8 mouse cellular contexts compared by ENCODE assay signal in genomic region chr7:116036591-116037555, GRCm38 (mm10). TPM values are rescaled to one million over a fixed set of nuclear protein-coding genes. Genes with fewer than 3 reads are reported as not detected.
A peak's percentile ranks its signal among the peaks of the same experiment; 100 is the strongest.
DNase-seq lines count a peak whose midpoint lies in the region; ATAC-seq and TF ChIP-seq lines count a peak whose summit lies in the region.

No protein-coding gene starts in this region.

- DNase-seq in liver, adult 2 months (ENCODE audit: extremely low read depth, low read depth, low spot score), result peak; percentile 94
- DNase-seq in urinary bladder, postnatal 10 days (ENCODE audit: low spot score), result no peak
- DNase-seq in lung, postnatal 25 days (ENCODE audit: low spot score), result no peak

- WGBS in liver, adult 2 months, result 27% methylated on average over 18 of the region's 18 CpGs
- 15% methylated on average over 18 of the region's 18 CpGs for WGBS in liver, embryonic 12.5 days (ENCODE audit: insufficient replicate concordance)
- WGBS in forebrain, embryonic 13.5 days, result 30% methylated on average over 18 of the region's 18 CpGs
- WGBS in limb, embryonic 15.5 days, result 34% methylated on average over 18 of the region's 18 CpGs
- 48% methylated on average over 18 of the region's 18 CpGs for WGBS in stomach, embryonic 16.5 days

- H3K36me3 ChIP-seq in liver, adult 2 months (ENCODE audit: control insufficient read depth, insufficient read depth, low read length), result no peaks in the 10 kb centered on the region
- no peaks in the 10 kb centered on the region for H3K36me3 ChIP-seq in liver, embryonic 12.5 days
- H3K36me3 ChIP-seq in forebrain, embryonic 13.5 days (ENCODE audit: poor library complexity, severe bottlenecking), result no peaks in the 10 kb centered on the region
- no peaks in the 10 kb centered on the region for H3K36me3 ChIP-seq in limb, embryonic 15.5 days
- no peaks in the 10 kb centered on the region for H3K36me3 ChIP-seq in stomach, embryonic 16.5 days (ENCODE audit: control insufficient read depth, insufficient read depth, low read length)

- TF ChIP-seq POLR2A in liver, adult 2 months (IDR thresholded peaks at IDR 0.05; ENCODE audit: extremely low read depth, insufficient read depth, low read length), result no peak

- no peaks in the 10 kb centered on the region for H3K79me2 ChIP-seq in liver, adult 2 months (ENCODE audit: control insufficient read depth, insufficient read depth, low read length)

- peaks cover 8% of the 10 kb centered on the region for H3K4me1 ChIP-seq in liver, adult 2 months (ENCODE audit: control insufficient read depth, insufficient read depth, low read length)
- H3K4me1 ChIP-seq in liver, embryonic 12.5 days, result peaks cover 49% of the 10 kb centered on the region
- peaks cover 78% of the 10 kb centered on the region for H3K4me1 ChIP-seq in forebrain, embryonic 13.5 days
- peaks cover 35% of the 10 kb centered on the region for H3K4me1 ChIP-seq in limb, embryonic 15.5 days
- peaks cover 10% of the 10 kb centered on the region; the same call in 1 of the 2 replicates for H3K4me1 ChIP-seq in stomach, embryonic 16.5 days (ENCODE audit: control insufficient read depth, insufficient read depth, low read length)

- no peak overlapping the region for H3K4me3 ChIP-seq in liver, adult 2 months (ENCODE audit: insufficient read depth, low read depth, low read length)
- H3K4me3 ChIP-seq in liver, embryonic 12.5 days, result no peak overlapping the region
- peak overlapping the region; percentile 75 for H3K4me3 ChIP-seq in forebrain, embryonic 13.5 days
- H3K4me3 ChIP-seq in limb, embryonic 15.5 days, result peak overlapping the region; percentile 57
- no peak overlapping the region; the same call in 1 of the 2 replicates for H3K4me3 ChIP-seq in stomach, embryonic 16.5 days (replicated peaks; ENCODE audit: low read length)

- H3K9ac ChIP-seq in liver, adult 2 months (ENCODE audit: low read depth, low read length), result no peak overlapping the region
- H3K9ac ChIP-seq in liver, embryonic 12.5 days, result no peak overlapping the region
- H3K9ac ChIP-seq in forebrain, embryonic 13.5 days, result peak overlapping the region; percentile 57
- H3K9ac ChIP-seq in limb, embryonic 15.5 days, result no peak overlapping the region
- no peak overlapping the region for H3K9ac ChIP-seq in stomach, embryonic 16.5 days (ENCODE audit: low read length)

- H3K27me3 ChIP-seq in liver, adult 2 months (ENCODE audit: control insufficient read depth, insufficient read depth, low read length), result peaks cover 12% of the 10 kb centered on the region
- H3K27me3 ChIP-seq in liver, embryonic 12.5 days (replicated peaks), result peaks cover 90% of the 10 kb centered on the region
- H3K27me3 ChIP-seq in forebrain, embryonic 13.5 days, result peaks cover 32% of the 10 kb centered on the region
- H3K27me3 ChIP-seq in limb, embryonic 15.5 days, result peaks cover 30% of the 10 kb centered on the region
- H3K27me3 ChIP-seq in stomach, embryonic 16.5 days (ENCODE audit: control insufficient read depth, insufficient read depth, low read length), result peaks cover 34% of the 10 kb centered on the region

- no peaks in the 10 kb centered on the region for H3K9me3 ChIP-seq in liver, embryonic 12.5 days (replicated peaks)
- no peaks in the 10 kb centered on the region for H3K9me3 ChIP-seq in forebrain, embryonic 13.5 days (replicated peaks)
- no peaks in the 10 kb centered on the region for H3K9me3 ChIP-seq in limb, embryonic 15.5 days
- no peaks in the 10 kb centered on the region for H3K9me3 ChIP-seq in stomach, embryonic 16.5 days (replicated peaks; ENCODE audit: control insufficient read depth, low read length)

- no peak overlapping the region for H3K27ac ChIP-seq in liver, adult 2 months (replicated peaks; ENCODE audit: insufficient read depth, low read depth, low read length)
- no peak overlapping the region for H3K27ac ChIP-seq in liver, embryonic 12.5 days
- no peak overlapping the region for H3K27ac ChIP-seq in forebrain, embryonic 13.5 days
- H3K27ac ChIP-seq in limb, embryonic 15.5 days, result peak overlapping the region; percentile 64
- H3K27ac ChIP-seq in stomach, embryonic 16.5 days (ENCODE audit: low read length), result no peak overlapping the region

- ATAC-seq in liver, embryonic 12.5 days, result no peak
- no peak for ATAC-seq in forebrain, embryonic 13.5 days
- no peak for ATAC-seq in limb, embryonic 15.5 days (ENCODE audit: insufficient number of reproducible peaks, low FRiP score, low TSS enrichment, low read depth)
- no peak for ATAC-seq in stomach, embryonic 16.5 days (ENCODE audit: insufficient read depth, low FRiP score)
- no peak for ATAC-seq in megakaryocyte, adult 5-6 weeks (ENCODE audit: poor library complexity, severe bottlenecking)

- no peak for TF ChIP-seq CTCF in liver, adult 2 months (IDR thresholded peaks at IDR 0.05; ENCODE audit: low read depth, low read length)

- no peak overlapping the region for H3K4me2 ChIP-seq in liver, embryonic 12.5 days
- H3K4me2 ChIP-seq in forebrain, embryonic 13.5 days, result peak overlapping the region; percentile 99
- H3K4me2 ChIP-seq in limb, embryonic 15.5 days, result peak overlapping the region; percentile 98
- H3K4me2 ChIP-seq in stomach, embryonic 16.5 days (ENCODE audit: low read depth, low read length), result 0 out of 2 replicates have a peak overlapping the region, but pooled peaks have one; percentile 4

RNA-seq across cellular contexts. Expression of gene Sox6, which starts 1.7 kb away (rescaled TPM):
- total RNA-seq in liver, adult 2 months (2014; rRNA removed), result 34.8 and 50.0 TPM in 2 replicates
- polyA plus RNA-seq in liver, adult 2 months (2012; rRNA removed), result 11.5 and 16.0 TPM in 2 replicates
- 54.2 and 61.1 TPM in 2 replicates for polyA plus RNA-seq in liver, embryonic 12.5 days (2016; fragmentation: Nextera tagmentation; extraction: Ambion mirVana)
- polyA plus RNA-seq in forebrain, embryonic 13.5 days (2015; fragmentation: Nextera tagmentation; extraction: Ambion mirVana), result 143 and 149 TPM in 2 replicates
- 54.3 and 58.7 TPM in 2 replicates for polyA plus RNA-seq in limb, embryonic 15.5 days (2015; fragmentation: Nextera tagmentation; extraction: Ambion mirVana)
- 30.1 and 37.5 TPM in 2 replicates for polyA plus RNA-seq in stomach, embryonic 16.5 days (2015; fragmentation: Nextera tagmentation; extraction: Ambion mirVana)
- total RNA-seq in megakaryocyte, adult 5-6 weeks (2015), result 0.45 and 3.8 TPM in 2 replicates
- 0.99 and 1.2 TPM in 2 replicates for total RNA-seq in megakaryocyte, adult 5-6 weeks (2017)

RNA-seq across cellular contexts. Expression of gene 1110004F10Rik, which starts 2.3 kb away (rescaled TPM):
- 38.1 and 44.8 TPM in 2 replicates for total RNA-seq in liver, adult 2 months (2014; rRNA removed)
- polyA plus RNA-seq in liver, adult 2 months (2012; rRNA removed), result 30.4 and 32.1 TPM in 2 replicates
- 150 TPM in 2 replicates for polyA plus RNA-seq in liver, embryonic 12.5 days (2016; fragmentation: Nextera tagmentation; extraction: Ambion mirVana)
- polyA plus RNA-seq in forebrain, embryonic 13.5 days (2015; fragmentation: Nextera tagmentation; extraction: Ambion mirVana), result 372 and 377 TPM in 2 replicates
- polyA plus RNA-seq in limb, embryonic 15.5 days (2015; fragmentation: Nextera tagmentation; extraction: Ambion mirVana), result 246 and 254 TPM in 2 replicates
- polyA plus RNA-seq in stomach, embryonic 16.5 days (2015; fragmentation: Nextera tagmentation; extraction: Ambion mirVana), result 221 and 222 TPM in 2 replicates
- total RNA-seq in megakaryocyte, adult 5-6 weeks (2015), result 85.7 and 95.9 TPM in 2 replicates
- 154 and 167 TPM in 2 replicates for total RNA-seq in megakaryocyte, adult 5-6 weeks (2017)

RNA-seq across cellular contexts. Expression of gene Gm4353, which starts 47.6 kb away (rescaled TPM):
- total RNA-seq in liver, adult 2 months (2014; rRNA removed), result 0.13 and 0.28 TPM in 2 replicates
- polyA plus RNA-seq in liver, adult 2 months (2012; rRNA removed), result 0.39 and 0.52 TPM in 2 replicates
- polyA plus RNA-seq in liver, embryonic 12.5 days (2016; fragmentation: Nextera tagmentation; extraction: Ambion mirVana), result 0.43 and 0.82 TPM in 2 replicates
- polyA plus RNA-seq in forebrain, embryonic 13.5 days (2015; fragmentation: Nextera tagmentation; extraction: Ambion mirVana), result 0.57 and 1.6 TPM in 2 replicates
- polyA plus RNA-seq in limb, embryonic 15.5 days (2015; fragmentation: Nextera tagmentation; extraction: Ambion mirVana), result 0.51 and 1.2 TPM in 2 replicates
- 0.62 and 1.9 TPM in 2 replicates for polyA plus RNA-seq in stomach, embryonic 16.5 days (2015; fragmentation: Nextera tagmentation; extraction: Ambion mirVana)
- total RNA-seq in megakaryocyte, adult 5-6 weeks (2015), result 0.22 and 0.23 TPM in 2 replicates
- total RNA-seq in megakaryocyte, adult 5-6 weeks (2017), result 0.66 and 0.81 TPM in 2 replicates

Comparison
In these comparisons a context has a peak if more than half of its experiments do, and no peak if none do; other contexts are left out.
1. H3K4me3 ChIP-seq: peak in forebrain, embryonic 13.5 days (single experiment) and limb, embryonic 15.5 days (single experiment); none in liver, adult 2 months (single experiment), liver, embryonic 12.5 days (single experiment) and stomach, embryonic 16.5 days (single experiment).